Mouse (Mus musculus): ENCODE data around the gene Lrrc28.

- TF ChIP-seq EP300 (IDR thresholded peaks at IDR 0.05) (no peak), CTCF (IDR thresholded peaks at IDR 0.05) (no peak)
Observed at GRCm38 (mm10) chr7:67502631-67503030, 142.4 kb downstream of the Lrrc28 start.
